Mouse (Mus musculus) heart, embryonic 14.5 days (tissue): ENCODE results near the gene Tmem88b. TPM values are rescaled to one million over a fixed set of nuclear protein-coding genes. Genes with fewer than 3 reads are reported as not detected.

Source experiments
- ATAC-seq: fragments of 200-750 bp; cut with Nextera tagmentation; 2 replicates; pipeline ENCODE4 v1.8.0; 2017; ENCODE audit warnings: low read depth, moderate TSS enrichment; ENCODE audit not compliant: insufficient number of reproducible peaks, insufficient read depth, low FRiP score
- H3K27ac ChIP-seq, 2 experiments: fragments of 200-500 bp in 1 of 2; fragments of 300-500 bp in 1 of 2; sonication (generic) in 1 of 2; replicated peaks in 1 of 2; 2 replicates each; pipeline ENCODE4 v1.5.1; 2012 to 2014; ENCODE audit warnings: low read depth in 2 of 2, low read length in 2 of 2, control low read depth in 1 of 2, mild to moderate bottlenecking in 1 of 2, mixed read lengths in 1 of 2; ENCODE audit not compliant: control insufficient read depth in 1 of 2, insufficient read depth in 1 of 2
- H3K27me3 ChIP-seq: fragments of 300-500 bp; sonication (generic); 2 replicates; pipeline ENCODE4 v1.6.1; 2014; ENCODE audit warnings: mild to moderate bottlenecking, low read length, control low read depth; ENCODE audit not compliant: control insufficient read depth, insufficient read depth
- H3K36me3 ChIP-seq: fragments of 300-500 bp; sonication (generic); 2 replicates; pipeline ENCODE4 v1.6.1; 2014; ENCODE audit warnings: mild to moderate bottlenecking, control low read depth, low read length, mixed read lengths; ENCODE audit not compliant: control insufficient read depth, insufficient read depth
- H3K4me1 ChIP-seq, 2 experiments: fragments of 200-500 bp in 1 of 2; fragments of 300-500 bp in 1 of 2; sonication (generic) in 1 of 2; 2 replicates each; pipeline ENCODE4 v1.6.1; 2012 to 2014; ENCODE audit warnings: low read length in 2 of 2, control low read depth in 1 of 2, mixed read lengths in 1 of 2; ENCODE audit not compliant: control insufficient read depth in 2 of 2, insufficient read depth in 2 of 2
- H3K4me2 ChIP-seq: fragments of 300-500 bp; sonication (generic); 2 replicates; pipeline ENCODE4 v1.6.1; 2014; ENCODE audit warnings: mild to moderate bottlenecking, low read length
- H3K4me3 ChIP-seq, 2 experiments: fragments of 200-500 bp in 1 of 2; fragments of 300-500 bp in 1 of 2; sonication (generic) in 1 of 2; 2 replicates each; pipeline ENCODE4 v1.5.1; 2012 to 2014; ENCODE audit warnings: low read length in 2 of 2, mild to moderate bottlenecking in 2 of 2, control low read depth in 1 of 2, low read depth in 1 of 2, moderate library complexity in 1 of 2; ENCODE audit not compliant: control insufficient read depth in 1 of 2, insufficient read depth in 1 of 2
- H3K9ac ChIP-seq: fragments of 300-500 bp; sonication (generic); 2 replicates; pipeline ENCODE4 v1.6.1; 2014; ENCODE audit warnings: mild to moderate bottlenecking, low read length
- H3K9me3 ChIP-seq: fragments of 300-500 bp; sonication (generic); 2 replicates; pipeline ENCODE4 v1.6.1; 2016; ENCODE audit warnings: low read length, control low read depth; ENCODE audit not compliant: control insufficient read depth
- WGBS: fragments of 180-500 bp; shearing (Covaris S2); extraction: QIAGEN DNeasy Blood & Tissue Kit; methylation state at CpG from one replicate; pipeline ENCODE4 v1.1.7; 2014; 5-methylcytosine and 5-hydroxymethylcytosine counted together
- polyA plus RNA-seq: library from polyadenylated mRNA; unstranded; fragments of >200 nt; fragmentation: Nextera tagmentation; extraction: Ambion mirVana; gene quantifications from 2 replicates; pipeline ENCODE4 v1.2.1, GENCODE M21; 2014

Gene Tmem88b
- polyA plus RNA-seq, result 2.4 and 2.5 TPM in 2 replicates

DNA sequence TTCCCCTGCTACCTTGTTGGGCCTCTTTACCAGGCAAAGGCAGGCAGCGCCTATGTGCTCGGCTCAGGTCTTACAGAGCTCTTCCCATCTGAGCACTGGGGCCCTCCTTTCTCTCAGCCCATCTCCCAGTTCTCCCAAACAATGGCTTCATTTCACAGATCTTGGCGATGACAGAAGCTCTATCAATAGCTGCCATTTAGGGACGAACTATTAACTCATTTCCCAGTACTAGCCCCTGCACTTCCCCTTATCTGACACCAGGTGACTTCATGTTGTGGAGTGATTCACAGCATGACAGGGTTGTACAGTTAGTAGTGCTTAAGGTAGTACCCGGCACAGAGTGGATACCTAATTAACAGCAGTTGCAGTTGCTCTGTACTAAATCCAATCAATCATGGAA lies at the start of gene Tmem88b:
Tmem88b (minus strand) TSS at position 56 of the 400 bp plus-strand sequence.
- Histone ChIP-seq H3K9me3 (no peaks in the 10 kb centered on the region), H3K27me3 (no peaks in the 10 kb centered on the region), H3K36me3 (no peaks in the 10 kb centered on the region), H3K27ac (peak within 1 kb of the TSS; percentile 35 to 85), H3K4me3 (peak within 1 kb of the TSS; percentile 68 to 71), H3K4me2 (peak within 1 kb of the TSS; percentile 82), H3K4me1 (peaks cover 9 to 26% of the 10 kb centered on the region in 2 experiments), H3K9ac (peak within 1 kb of the TSS; percentile 88)
- WGBS, result 28% methylated on average over 5 of the region's 5 CpGs
- ATAC-seq, result no peak

DNA sequence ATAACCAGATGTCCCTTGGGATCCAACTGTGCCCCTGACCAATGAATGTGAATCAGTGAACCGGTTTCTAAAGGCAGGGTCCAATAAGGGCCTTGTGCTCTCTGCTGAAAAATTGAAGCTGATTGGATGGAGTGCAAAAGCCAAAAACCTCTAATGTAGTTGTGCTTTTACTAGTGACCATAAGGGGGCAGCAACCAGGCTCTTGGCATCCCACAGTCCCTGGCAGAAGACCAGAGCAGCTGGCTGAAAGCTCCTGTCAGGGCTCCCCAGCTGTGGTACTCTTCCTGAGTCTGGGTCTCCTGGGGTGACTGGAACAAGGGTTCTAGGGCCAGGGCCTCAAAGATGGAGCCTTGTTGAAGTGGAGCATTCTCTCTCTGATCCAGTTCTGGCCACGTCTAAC lies 48.2 kb upstream of the Tmem88b start:
- Histone ChIP-seq H3K9ac (no peak overlapping the region), H3K4me3 (no peak overlapping the region), H3K27ac (peak overlapping the region; percentile 9 to 51; a peak in 1 of 4 replicates), H3K4me1 (peaks cover 17 to 28% of the 10 kb centered on the region in 2 experiments), H3K4me2 (no peak overlapping the region), H3K27me3 (no peaks in the 10 kb centered on the region), H3K9me3 (no peaks in the 10 kb centered on the region), H3K36me3 (peaks cover 12% of the 10 kb centered on the region)
- peak; percentile 6; the same call in 1 of the 2 replicates for ATAC-seq
- WGBS, result 26% methylated on average over 2 of the region's 2 CpGs

DNA sequence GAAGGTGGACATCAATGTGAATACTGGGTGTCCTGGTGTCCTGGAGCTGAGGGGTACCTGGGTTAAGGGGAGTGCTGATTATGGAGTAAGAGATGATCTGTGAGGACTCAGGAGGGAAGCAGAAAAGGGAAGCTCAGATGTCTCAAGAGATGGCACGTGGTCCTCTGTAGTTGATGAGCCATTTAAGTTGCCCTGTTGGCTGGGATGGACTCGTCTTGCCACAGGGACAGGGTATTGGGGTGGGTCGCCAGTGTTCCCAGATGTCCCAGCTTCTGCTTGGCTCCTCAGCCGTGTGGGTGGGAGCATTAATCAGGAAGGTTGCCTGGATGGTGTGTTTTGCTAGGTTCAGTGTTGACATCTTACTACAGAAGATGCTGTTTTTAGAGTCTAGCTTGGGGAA lies 47.6 kb upstream of the Tmem88b start:
- Histone ChIP-seq H3K36me3 (peaks cover 12% of the 10 kb centered on the region), H3K27me3 (no peaks in the 10 kb centered on the region), H3K9me3 (no peaks in the 10 kb centered on the region), H3K4me1 (peaks cover 17 to 22% of the 10 kb centered on the region in 2 experiments), H3K4me2 (no peak overlapping the region), H3K4me3 (no peak overlapping the region), H3K9ac (no peak overlapping the region), H3K27ac (no peak overlapping the region)
- WGBS, result 78% methylated on average over 4 of the region's 4 CpGs
- no peak for ATAC-seq

DNA sequence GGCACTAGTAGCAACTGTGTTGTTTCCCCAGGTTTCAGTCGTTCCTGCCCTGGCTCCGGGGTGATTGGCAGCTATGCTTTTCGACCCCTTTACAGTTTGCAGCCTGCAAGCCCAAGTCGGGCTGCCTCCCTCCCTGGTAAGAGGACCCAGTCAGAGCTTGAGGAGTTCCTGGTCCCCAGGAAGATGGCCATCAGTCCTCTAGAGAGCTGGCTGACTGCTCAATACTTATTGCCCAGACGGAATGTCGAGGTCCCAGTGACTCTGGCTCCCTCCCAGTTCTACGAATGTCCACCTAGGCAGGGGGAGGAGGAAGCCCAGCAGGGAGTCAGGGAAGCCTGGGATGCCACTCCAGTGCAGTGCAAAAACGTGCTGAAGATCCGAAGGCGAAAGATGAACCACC lies 46.6 kb upstream of the Tmem88b start:
- Histone ChIP-seq H3K4me1 (peaks cover 8 to 13% of the 10 kb centered on the region in 2 experiments), H3K27ac (peak overlapping the region in 1 of 2 experiments; percentile 90; a peak in 1 of 4 replicates), H3K9me3 (no peaks in the 10 kb centered on the region), H3K4me2 (peak overlapping the region; percentile 96), H3K4me3 (peak overlapping the region; percentile 78 to 89), H3K36me3 (peaks cover 21% of the 10 kb centered on the region), H3K9ac (peak overlapping the region; percentile 94), H3K27me3 (no peaks in the 10 kb centered on the region)
- 48% methylated on average over 10 of the region's 10 CpGs for WGBS
- ATAC-seq, result no peak

DNA sequence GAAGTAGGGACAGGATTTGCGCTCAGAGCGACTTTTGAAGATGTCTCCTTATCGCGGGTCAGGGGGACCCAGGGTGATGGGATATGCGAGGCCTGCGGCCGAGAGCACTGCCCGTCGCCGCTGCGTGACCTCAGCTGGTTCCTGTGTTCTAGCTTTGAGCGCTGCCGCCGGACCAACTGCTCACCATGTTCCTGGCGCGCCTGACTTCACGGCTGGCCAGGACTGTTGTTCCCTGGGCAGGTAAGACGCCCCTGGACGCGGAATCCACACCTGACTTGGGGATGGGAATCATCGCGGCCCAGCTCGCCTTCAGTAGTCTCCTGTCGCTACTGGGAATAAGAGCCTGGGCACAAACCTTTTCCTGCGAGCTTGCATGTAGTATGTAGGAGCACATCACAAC lies 46.2 kb upstream of the Tmem88b start:
- Histone ChIP-seq H3K9ac (peak overlapping the region; percentile 94), H3K4me3 (peak overlapping the region; percentile 78 to 89), H3K27me3 (no peaks in the 10 kb centered on the region), H3K36me3 (peaks cover 26% of the 10 kb centered on the region), H3K4me2 (peak overlapping the region; percentile 96), H3K27ac (peak overlapping the region; percentile 45 to 90), H3K4me1 (peaks cover 8 to 13% of the 10 kb centered on the region in 2 experiments), H3K9me3 (no peaks in the 10 kb centered on the region)
- no peak for ATAC-seq
- WGBS, result 1% methylated on average over 25 of the region's 25 CpGs

DNA sequence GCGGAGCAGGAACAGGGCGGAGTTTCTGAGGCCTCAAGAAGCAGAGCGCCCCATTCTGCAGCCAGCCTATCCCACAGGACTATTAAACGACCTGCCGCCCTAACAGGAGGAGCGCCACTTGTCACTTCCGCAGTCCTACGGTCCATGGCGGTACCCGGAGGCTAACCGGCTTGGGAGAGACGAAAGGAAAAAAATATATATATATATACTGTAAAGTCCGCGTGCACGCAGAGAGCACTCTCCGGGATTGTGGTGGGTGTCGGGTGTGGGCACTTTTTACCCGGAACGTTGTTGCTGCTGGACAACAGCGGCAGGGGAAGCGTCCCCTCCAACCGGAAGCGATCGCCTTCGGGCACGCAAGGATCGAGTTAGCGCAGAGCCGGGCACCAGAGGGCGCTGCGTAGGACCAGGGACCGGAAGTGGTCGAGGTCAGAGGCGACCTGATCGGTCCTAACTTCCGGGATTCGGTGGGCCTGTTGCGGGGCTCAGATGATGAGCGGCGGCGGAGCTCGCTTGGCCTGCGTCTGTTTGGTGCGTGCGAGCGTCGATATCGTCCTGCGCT lies 45.6 kb upstream of the Tmem88b start, which contains the start of gene Aurkaip1:
Aurkaip1 (plus strand) TSS at position 68 of the 562 bp plus-strand sequence.
- peak within 1 kb of the TSS; percentile 78 to 89 for H3K4me3 ChIP-seq
- H3K36me3 ChIP-seq, result peaks cover 31% of the 10 kb centered on the region
- H3K9me3 ChIP-seq, result no peaks in the 10 kb centered on the region
- ATAC-seq, result peak; percentile 91
- peak within 1 kb of the TSS; percentile 96 for H3K4me2 ChIP-seq
- H3K27ac ChIP-seq, result peak within 1 kb of the TSS; percentile 72 to 90
- no peaks in the 10 kb centered on the region for H3K27me3 ChIP-seq
- H3K9ac ChIP-seq, result peak within 1 kb of the TSS; percentile 94
- WGBS, result under 1% methylated on average over 49 of the region's 49 CpGs
- H3K4me1 ChIP-seq, result peaks cover 8 to 13% of the 10 kb centered on the region in 2 experiments

DNA sequence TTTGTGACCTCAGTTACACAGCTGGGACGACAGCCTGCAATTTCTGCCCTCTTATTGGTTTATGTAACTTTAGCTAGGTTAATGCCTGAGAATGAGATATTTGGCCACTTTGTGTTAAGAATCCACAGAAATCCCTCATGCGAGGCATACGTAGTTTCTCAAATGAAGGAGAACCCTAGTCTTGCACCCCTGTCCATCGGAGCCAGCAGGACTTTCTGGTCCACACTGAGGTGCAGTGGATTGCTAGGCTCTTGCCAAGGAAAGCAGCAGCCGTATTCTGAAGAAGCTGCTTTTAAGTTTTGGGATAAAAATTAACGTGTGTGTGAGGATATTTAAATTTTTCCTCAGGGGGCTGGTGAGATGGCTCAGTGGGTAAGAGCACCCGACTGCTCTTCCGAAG lies 44.9 kb upstream of the Tmem88b start:
- Histone ChIP-seq H3K36me3 (peaks cover 35% of the 10 kb centered on the region), H3K4me2 (peak overlapping the region; percentile 96), H3K9ac (no peak overlapping the region), H3K27me3 (no peaks in the 10 kb centered on the region), H3K4me3 (peak overlapping the region in 1 of 2 experiments; percentile 89; a peak in 2 of 4 replicates), H3K9me3 (no peaks in the 10 kb centered on the region), H3K27ac (no peak overlapping the region), H3K4me1 (peaks cover 8 to 13% of the 10 kb centered on the region in 2 experiments)
- no peak for ATAC-seq
- 49% methylated on average over 8 of the region's 8 CpGs for WGBS
